8 mouse cellular contexts compared by ENCODE assay signal in genomic region chr2:120970045-120970539, GRCm38 (mm10). TPM values are rescaled to one million over a fixed set of nuclear protein-coding genes. Genes with fewer than 3 reads are reported as not detected.
A peak's percentile ranks its signal among the peaks of the same experiment; 100 is the strongest.
DNase-seq lines count a peak whose midpoint lies in the region; ATAC-seq lines count a peak whose summit lies in the region.

No protein-coding gene starts in this region.

- WGBS in neural tube, embryonic 11.5 days = under 1% methylated on average over 23 of the region's 23 CpGs
- WGBS in forebrain, embryonic 11.5 days = under 1% methylated on average over 23 of the region's 23 CpGs

- H3K4me1 ChIP-seq in neural tube, embryonic 11.5 days (ENCODE audit: control insufficient read depth, insufficient read depth, low read length) = peaks cover 2% of the 10 kb centered on the region; the same call in 1 of the 2 replicates
- H3K4me1 ChIP-seq in forebrain, embryonic 11.5 days (replicated peaks; ENCODE audit: control insufficient read depth, insufficient read depth, low read length) = no peaks in the 10 kb centered on the region; the same call in 1 of the 2 replicates

- peak overlapping the region; percentile 81 for H3K27ac ChIP-seq in neural tube, embryonic 11.5 days (ENCODE audit: low read depth, low read length)
- H3K27ac ChIP-seq in forebrain, embryonic 11.5 days (ENCODE audit: low read depth, low read length) = peak overlapping the region; percentile 53

- H3K4me3 ChIP-seq in neural tube, embryonic 11.5 days (ENCODE audit: low read depth, low read length) = peak overlapping the region; percentile 81
- peak overlapping the region; percentile 86 for H3K4me3 ChIP-seq in forebrain, embryonic 11.5 days (ENCODE audit: low read depth, low read length)

- peak overlapping the region; percentile 75 for H3K4me2 ChIP-seq in neural tube, embryonic 11.5 days (ENCODE audit: low read depth)
- H3K4me2 ChIP-seq in forebrain, embryonic 11.5 days (ENCODE audit: low read depth, low read length, severe bottlenecking) = peak overlapping the region; percentile 70

- peak overlapping the region; percentile 93 for H3K9ac ChIP-seq in neural tube, embryonic 11.5 days (ENCODE audit: low read length)
- H3K9ac ChIP-seq in forebrain, embryonic 11.5 days (ENCODE audit: low read length) = peak overlapping the region; percentile 91

- H3K27me3 ChIP-seq in neural tube, embryonic 11.5 days (ENCODE audit: control insufficient read depth, insufficient read depth, low read length) = no peaks in the 10 kb centered on the region
- no peaks in the 10 kb centered on the region for H3K27me3 ChIP-seq in forebrain, embryonic 11.5 days (ENCODE audit: control insufficient read depth, insufficient read depth, low read length)

- no peaks in the 10 kb centered on the region for H3K36me3 ChIP-seq in neural tube, embryonic 11.5 days (ENCODE audit: control insufficient read depth, insufficient read depth, low read length)
- no peaks in the 10 kb centered on the region for H3K36me3 ChIP-seq in forebrain, embryonic 11.5 days (ENCODE audit: control insufficient read depth, insufficient read depth, low read length)

- peak; percentile 23 for DNase-seq in adrenal gland, postnatal 10 days
- no peak for DNase-seq in adrenal gland, adult 2 months
- DNase-seq in neural tube, embryonic 11.5 days (ENCODE audit: low spot score) = no peak
- DNase-seq in neural tube, embryonic 10.5 days (ENCODE audit: extremely low spot score, low spot score) = no peak
- peak; percentile 55 for DNase-seq in forebrain, embryonic 11.5 days (ENCODE audit: low spot score)
- peak; percentile 18 for DNase-seq in kidney, postnatal 10 days
- DNase-seq in layer of hippocampus, postnatal 36 days = no peak

- ATAC-seq in neural tube, embryonic 11.5 days (ENCODE audit: insufficient read depth, low FRiP score, low TSS enrichment) = peak; percentile 31; the same call in 1 of the 2 replicates
- peak; percentile 37; the same call in 1 of the 2 replicates for ATAC-seq in forebrain, embryonic 11.5 days (replicated peaks; ENCODE audit: low FRiP score)
- peak; percentile 3; the same call in 1 of the 2 replicates for ATAC-seq in monocyte, adult 5-6 weeks (replicated peaks; ENCODE audit: insufficient number of reproducible peaks, low FRiP score, low TSS enrichment, poor library complexity, severe bottlenecking)

- no peaks in the 10 kb centered on the region for H3K9me3 ChIP-seq in neural tube, embryonic 11.5 days (ENCODE audit: control insufficient read depth, low read length)
- no peaks in the 10 kb centered on the region for H3K9me3 ChIP-seq in forebrain, embryonic 11.5 days (ENCODE audit: control insufficient read depth, low read length)

RNA-seq across cellular contexts. Expression of gene Ubr1, which starts 0.4 kb away (rescaled TPM):
- total RNA-seq in adrenal gland, postnatal 10 days (2021) = 10 to 100 TPM; 25.0 to 31.9 TPM
- 10 to 100 TPM; 31.5 to 32.8 TPM for total RNA-seq in adrenal gland, adult 2 months (2021)
- polyA plus RNA-seq in adrenal gland, adult 2 months (2012; rRNA removed) = 23.7 and 30.3 TPM in 2 replicates
- 23.7 and 25.7 TPM in 2 replicates for polyA plus RNA-seq in neural tube, embryonic 11.5 days (2014; fragmentation: Nextera tagmentation; extraction: Ambion mirVana)
- polyA plus RNA-seq in forebrain, embryonic 11.5 days (2014; fragmentation: Nextera tagmentation; extraction: Ambion mirVana) = 25.1 TPM in 2 replicates
- 32.3 to 53.2 TPM (median 47.1 TPM) in 3 replicates for total RNA-seq in monocyte, adult 5-6 weeks (2017)
- total RNA-seq in layer of hippocampus, postnatal 36 days (2021) = 10 to 100 TPM; 43.6 to 44.5 TPM

RNA-seq across cellular contexts. Expression of gene Tmem62, which starts 6.7 kb away (rescaled TPM):
- total RNA-seq in adrenal gland, postnatal 10 days (2021) = 1 to 10 TPM; 5.0 to 8.5 TPM
- total RNA-seq in adrenal gland, adult 2 months (2021) = 10 to 100 TPM; 11.9 to 28.5 TPM
- polyA plus RNA-seq in adrenal gland, adult 2 months (2012; rRNA removed) = 9.2 and 13.4 TPM in 2 replicates
- polyA plus RNA-seq in neural tube, embryonic 11.5 days (2014; fragmentation: Nextera tagmentation; extraction: Ambion mirVana) = 5.2 and 7.6 TPM in 2 replicates
- 3.4 and 4.9 TPM in 2 replicates for polyA plus RNA-seq in forebrain, embryonic 11.5 days (2014; fragmentation: Nextera tagmentation; extraction: Ambion mirVana)
- total RNA-seq in monocyte, adult 5-6 weeks (2017) = 16.0 to 46.7 TPM (median 32.7 TPM) in 3 replicates
- total RNA-seq in layer of hippocampus, postnatal 36 days (2021) = 10 to 100 TPM; 23.0 to 26.2 TPM

RNA-seq across cellular contexts. Expression of gene Ccndbp1, which starts 38.1 kb away (rescaled TPM):
- total RNA-seq in adrenal gland, postnatal 10 days (2021) = 10 to 100 TPM; 37.2 to 40.6 TPM
- total RNA-seq in adrenal gland, adult 2 months (2021) = 10 to 100 TPM; 43.7 to 44.8 TPM
- polyA plus RNA-seq in adrenal gland, adult 2 months (2012; rRNA removed) = 9.7 and 13.7 TPM in 2 replicates
- polyA plus RNA-seq in neural tube, embryonic 11.5 days (2014; fragmentation: Nextera tagmentation; extraction: Ambion mirVana) = 52.0 and 57.7 TPM in 2 replicates
- 37.0 and 43.3 TPM in 2 replicates for polyA plus RNA-seq in forebrain, embryonic 11.5 days (2014; fragmentation: Nextera tagmentation; extraction: Ambion mirVana)
- 110 to 130 TPM (median 125 TPM) in 3 replicates for total RNA-seq in monocyte, adult 5-6 weeks (2017)
- 10 to 100 TPM; 57.0 to 58.5 TPM for total RNA-seq in layer of hippocampus, postnatal 36 days (2021)

Comparison
In these comparisons a context has a peak if more than half of its experiments do, and no peak if none do; other contexts are left out.
1. DNase-seq: peak in adrenal gland, postnatal 10 days (single experiment), forebrain, embryonic 11.5 days (single experiment) and kidney, postnatal 10 days (single experiment); none in adrenal gland, adult 2 months (single experiment), neural tube, embryonic 11.5 days (single experiment), neural tube, embryonic 10.5 days (single experiment) and layer of hippocampus, postnatal 36 days (0 of 2).
2. Peak in every context shown above with its lines, with median percentiles within 50 percentile points of each other: ATAC-seq.